Mouse (Mus musculus) C2C12 (cell line): ENCODE results near the gene Zfp827. TPM values are rescaled to one million over a fixed set of nuclear protein-coding genes. Genes with fewer than 3 reads are reported as not detected.

Source experiments
- H3K27me3 ChIP-seq: one replicate; pipeline ENCODE4 v1.6.1; 2011; ENCODE audit not compliant: control insufficient read depth, insufficient read depth, insufficient read length
- H3K36me3 ChIP-seq: one replicate; pipeline ENCODE4 v1.6.1; 2011; ENCODE audit not compliant: control insufficient read depth, insufficient read depth
- H3K4me3 ChIP-seq: one replicate; pipeline ENCODE4 v1.5.1; 2011; ENCODE audit warnings: mild to moderate bottlenecking, control low read depth; ENCODE audit not compliant: poor library complexity, insufficient read depth, severe bottlenecking
- H3K79me2 ChIP-seq: one replicate; pipeline ENCODE4 v1.6.1; 2011; ENCODE audit not compliant: control insufficient read depth, insufficient read depth
- H3K79me3 ChIP-seq: one replicate; pipeline ENCODE4 v1.6.1; 2011; ENCODE audit warnings: low read depth, control low read depth
- H3ac ChIP-seq: one replicate; pipeline ENCODE3; 2011; ENCODE audit warnings: low read depth; ENCODE audit not compliant: control insufficient read depth, insufficient read length
- CEBPB ChIP-seq: IDR thresholded peaks from one replicate; pipeline ENCODE4 v1.6.1; 2011; ENCODE audit warnings: low read depth, mild to moderate bottlenecking, control low read depth, moderate library complexity
- CTCF ChIP-seq: IDR thresholded peaks from one replicate; pipeline ENCODE4 v1.5.1; 2011; ENCODE audit not compliant: control insufficient read depth, insufficient read depth, insufficient read length
- FOSL1 ChIP-seq: IDR thresholded peaks from one replicate; pipeline ENCODE4 v1.8.0; 2011; ENCODE audit warnings: mild to moderate bottlenecking, low read length; ENCODE audit not compliant: poor library complexity, insufficient read depth, severe bottlenecking
- MAX ChIP-seq: IDR thresholded peaks from one replicate; pipeline ENCODE4 v1.6.1; 2011; ENCODE audit warnings: mild to moderate bottlenecking, control low read depth
- MYOD1 ChIP-seq: IDR thresholded peaks from one replicate; pipeline ENCODE4 v1.6.1; 2011; ENCODE audit warnings: low read depth; ENCODE audit not compliant: control insufficient read depth, insufficient read length
- MYOG ChIP-seq: IDR thresholded peaks from one replicate; pipeline ENCODE4 v1.6.1; 2011; ENCODE audit not compliant: control insufficient read depth, insufficient read length; ENCODE audit errors: extremely low read depth
- USF1 ChIP-seq: IDR thresholded peaks from one replicate; pipeline ENCODE4 v1.6.1; 2011; ENCODE audit warnings: low read depth, mild to moderate bottlenecking, control low read depth, moderate library complexity
- polyA plus RNA-seq: library from polyadenylated mRNA; unstranded; fragments of >200 nt; fragmentation: generic; extraction: Trizol; gene quantifications from one replicate; pipeline ENCODE4 v1.2.1, GENCODE M21; 2012; ENCODE audit warnings: missing spikeins

Gene Zfp827
- polyA plus RNA-seq, 1 experiment = 7.6 TPM

DNA sequence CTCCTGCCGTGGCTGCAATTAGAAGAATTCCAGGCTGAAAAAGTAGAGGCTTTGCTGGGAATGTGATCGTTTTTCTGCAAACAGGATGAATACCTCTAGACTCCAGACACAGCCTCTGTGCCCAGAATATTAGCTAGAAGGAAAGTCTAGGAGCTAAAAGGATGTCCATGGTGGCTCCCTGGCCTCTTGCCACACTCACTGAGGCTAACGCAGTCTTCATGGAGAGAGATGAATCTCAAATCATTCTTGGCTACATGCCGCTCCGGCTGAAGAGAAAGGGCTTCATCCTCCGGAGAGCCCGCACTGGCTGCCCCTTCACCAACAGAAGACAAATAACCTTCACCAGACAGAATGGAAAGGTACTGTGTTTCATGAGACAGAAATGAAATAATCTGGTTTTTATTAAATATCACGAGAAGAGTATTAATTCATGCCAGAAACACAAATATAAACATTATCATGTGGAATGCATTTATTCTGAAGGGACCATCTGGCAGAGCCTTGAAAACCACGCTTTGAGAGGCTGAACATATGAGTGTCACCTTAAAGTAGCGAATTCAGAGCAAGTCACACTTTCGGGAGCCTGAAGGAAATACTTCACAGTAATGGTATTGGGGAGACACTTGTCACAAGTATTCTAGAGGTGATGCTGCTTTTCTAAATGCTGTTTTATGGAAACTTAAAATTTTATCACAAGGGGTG is 173.4 kb downstream of the Zfp827 start:
- Histone ChIP-seq H3K79me3 (no peaks in the 10 kb centered on the region), H3K27me3 (no peaks in the 10 kb centered on the region)
- TF ChIP-seq MYOD1 (no peak), FOSL1 (no peak), USF1 (no peak), CTCF (no peak), MYOG (no peak), MAX (no peak), CEBPB (no peak)

DNA sequence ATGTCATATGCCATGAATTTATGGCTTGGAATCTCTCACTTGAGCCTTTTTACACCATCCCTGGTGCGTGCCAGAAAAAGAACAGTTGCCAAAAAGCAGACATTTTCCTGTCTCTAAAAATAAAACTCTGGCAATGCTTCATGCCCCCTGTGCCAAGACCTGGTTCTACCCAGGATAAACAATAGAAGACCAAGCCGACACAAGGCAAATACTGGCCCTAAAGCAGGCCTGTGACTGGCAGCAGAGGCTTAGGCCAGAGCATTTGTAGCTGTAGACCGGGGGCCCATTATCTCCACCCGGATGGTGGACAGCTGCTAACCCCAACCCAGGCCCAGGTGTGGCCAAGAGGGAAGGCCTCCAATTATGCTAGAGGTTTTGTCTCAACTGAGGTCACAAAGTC is 178.7 kb downstream of the Zfp827 start:
- H3K79me2 ChIP-seq = no peaks in the 10 kb centered on the region
- no peak overlapping the region for H3ac ChIP-seq
- no peaks in the 10 kb centered on the region for H3K36me3 ChIP-seq
- TF ChIP-seq MYOD1 (no peak), MAX (no peak), FOSL1 (no peak), CTCF (no peak), CEBPB (no peak), MYOG (no peak), USF1 (no peak)
- H3K79me3 ChIP-seq = no peaks in the 10 kb centered on the region
- no peak overlapping the region for H3K4me3 ChIP-seq
- no peaks in the 10 kb centered on the region for H3K27me3 ChIP-seq

More for the DNA sequence above, 173.4 kb downstream of the Zfp827 start:
- Histone ChIP-seq H3ac (no peak overlapping the region), H3K4me3 (no peak overlapping the region), H3K36me3 (no peaks in the 10 kb centered on the region), H3K79me2 (no peaks in the 10 kb centered on the region)

GRCm38 (mm10) chr8:79208181-79208580 is 179.9 kb downstream of the Zfp827 start:
- Histone ChIP-seq H3K27me3 (no peaks in the 10 kb centered on the region), H3K36me3 (no peaks in the 10 kb centered on the region), H3K79me2 (no peaks in the 10 kb centered on the region), H3K4me3 (no peak overlapping the region), H3ac (peak overlapping the region; percentile 48), H3K79me3 (no peaks in the 10 kb centered on the region)
- no peak for TF ChIP-seq MYOG
- no peak for TF ChIP-seq CTCF
- TF ChIP-seq USF1 = no peak
- no peak for TF ChIP-seq MYOD1
- TF ChIP-seq CEBPB = no peak
- no peak for TF ChIP-seq MAX
- TF ChIP-seq FOSL1 = no peak

DNA sequence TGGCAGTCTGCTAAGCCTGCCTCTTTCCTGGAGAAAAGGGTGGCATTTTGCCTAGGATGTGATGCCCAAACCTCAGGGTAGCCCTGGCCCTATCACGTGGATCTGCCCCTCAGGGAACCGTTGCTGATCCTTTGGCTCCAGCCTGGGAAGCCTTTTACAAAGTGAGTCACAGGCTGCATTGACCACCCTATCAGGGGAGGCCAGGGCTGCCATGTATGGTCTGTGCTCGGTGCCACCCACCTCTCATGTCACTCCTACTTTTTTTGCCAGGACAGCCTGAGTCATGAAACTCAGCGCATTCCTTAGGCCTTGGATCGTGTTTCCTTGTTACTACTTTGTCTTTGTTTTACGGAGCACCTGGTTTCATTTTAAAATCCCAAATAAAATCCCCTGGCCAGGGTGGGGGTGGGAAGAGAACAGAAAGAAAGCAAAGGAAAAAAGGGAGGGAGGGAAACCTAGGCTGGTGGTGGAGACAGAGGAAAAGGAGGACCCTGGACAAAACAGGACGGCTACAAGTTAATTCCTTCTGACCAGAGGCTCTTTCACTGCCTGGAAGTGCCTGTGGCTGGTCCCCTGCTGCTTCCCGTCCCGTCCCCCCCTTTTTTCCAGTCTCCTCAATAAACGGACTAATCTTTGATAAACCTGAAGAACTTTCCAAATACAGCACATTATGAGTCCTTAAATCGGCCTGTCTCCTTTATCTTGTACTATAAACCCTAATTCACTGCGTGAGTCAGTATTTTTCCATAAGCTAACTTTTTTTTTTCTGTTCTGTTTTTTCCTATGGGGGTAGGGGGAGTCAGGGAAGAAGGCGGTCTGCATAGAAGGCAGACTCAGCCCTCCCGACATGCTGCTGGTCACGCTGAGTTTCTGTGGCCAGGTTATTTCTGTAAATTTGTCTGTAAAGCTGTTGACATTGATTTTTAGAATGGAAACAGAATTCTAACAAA is 180.7 kb downstream of the Zfp827 start:
- Histone ChIP-seq H3K79me3 (no peaks in the 10 kb centered on the region), H3K79me2 (no peaks in the 10 kb centered on the region)
- TF ChIP-seq USF1 = peak; percentile 87
- TF ChIP-seq CEBPB = no peak

DNA sequence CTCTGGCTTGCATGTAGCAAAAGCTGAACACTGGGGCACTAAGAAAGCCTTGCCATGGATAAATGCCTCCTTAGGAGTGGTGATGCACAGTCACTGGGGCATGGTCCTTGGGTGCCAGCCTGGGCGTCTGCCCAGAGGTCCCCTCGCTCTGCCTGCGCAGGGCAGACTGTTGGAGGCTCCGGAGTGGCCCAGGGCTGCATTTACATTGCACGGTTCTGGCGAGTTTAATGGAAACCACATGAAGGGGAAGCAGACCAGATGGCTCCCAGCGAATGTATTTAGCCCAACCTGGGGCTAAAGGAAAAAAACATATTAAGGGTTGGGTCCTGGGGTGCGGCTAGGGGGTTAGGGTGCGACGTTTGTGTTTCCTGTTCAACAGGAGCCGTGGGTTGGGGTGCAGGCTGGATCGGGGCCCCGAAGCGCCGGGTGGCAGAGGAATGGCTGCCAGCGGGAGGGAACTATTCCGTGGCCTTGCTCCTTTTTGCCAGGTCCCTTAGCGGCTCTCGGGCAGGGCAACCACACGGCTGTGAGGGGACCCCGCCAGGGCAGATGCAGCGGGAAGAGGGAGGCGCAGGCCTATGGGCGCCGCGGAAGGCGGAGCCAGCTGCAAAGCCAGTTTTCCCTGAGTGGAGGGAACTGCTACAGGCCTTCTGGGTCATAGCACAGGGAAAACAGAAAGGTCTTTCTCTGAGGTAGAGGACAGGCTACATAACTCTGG is 181.6 kb downstream of the Zfp827 start:
- H3K4me3 ChIP-seq = no peak overlapping the region
- H3ac ChIP-seq = peak overlapping the region; percentile 59
- no peak for TF ChIP-seq FOSL1
- no peak for TF ChIP-seq CTCF
- no peak for TF ChIP-seq CEBPB
- no peak for TF ChIP-seq MYOG
- no peak for TF ChIP-seq USF1
- TF ChIP-seq MYOD1 = no peak
- TF ChIP-seq MAX = no peak
- H3K79me2 ChIP-seq = no peaks in the 10 kb centered on the region
- H3K27me3 ChIP-seq = no peaks in the 10 kb centered on the region
- no peaks in the 10 kb centered on the region for H3K79me3 ChIP-seq
- H3K36me3 ChIP-seq = no peaks in the 10 kb centered on the region

More for the DNA sequence above, 180.7 kb downstream of the Zfp827 start:
- H3K4me3 ChIP-seq = peak overlapping the region; percentile 30
- H3ac ChIP-seq = peak overlapping the region; percentile 59
- H3K27me3 ChIP-seq = no peaks in the 10 kb centered on the region
- no peaks in the 10 kb centered on the region for H3K36me3 ChIP-seq
